Comparison of ENCODE assay signal across 8 mouse cellular contexts in genomic region chr6:73020061-73020460, GRCm38 (mm10).
DNase-seq lines count a peak whose midpoint lies in the region; ATAC-seq lines count a peak whose summit lies in the region.

No protein-coding gene starts in this region.

- ATAC-seq in megakaryocyte-erythroid progenitor cell, adult 5-6 weeks (replicated peaks; ENCODE audit: low FRiP score, low TSS enrichment, poor library complexity, severe bottlenecking): 0 out of 2 replicates have a peak, but pooled peaks have one; percentile 41

- DNase-seq in cerebellum, postnatal 10 days: peak; percentile 38 to 61
- DNase-seq in cerebellum, adult 11 months: no peak
- peak; percentile 20 to 33 for DNase-seq in left cerebral cortex, postnatal 14 days (ENCODE audit: low spot score in 2 of 2)
- DNase-seq in left cerebral cortex, postnatal 10 days (ENCODE audit: extremely low spot score in 1 of 2, low spot score in 2 of 2): no peak
- DNase-seq in T-cell, adult 2 months (ENCODE audit: low spot score): peak; percentile 35
- DNase-seq in ovary, postnatal 14 days (ENCODE audit: low spot score): no peak
- no peak for DNase-seq in heart, adult 8-10 months (ENCODE audit: low spot score)

- intact Hi-C loops in left cerebral cortex, postnatal 14 days (cut with DNase I): no loop called here
- intact Hi-C loops in left cerebral cortex, postnatal 10 days (cut with DNase I): no loop called here

Comparison
In these comparisons a context has a peak if more than half of its experiments do, and no peak if none do; other contexts are left out.
1. DNase-seq: peak in cerebellum, postnatal 10 days (2 of 2), left cerebral cortex, postnatal 14 days (2 of 2) and T-cell, adult 2 months (single experiment); none in cerebellum, adult 11 months (single experiment), left cerebral cortex, postnatal 10 days (0 of 2), ovary, postnatal 14 days (single experiment) and heart, adult 8-10 months (single experiment).